Mouse (Mus musculus) megakaryocyte-erythroid progenitor cell, adult 5-6 weeks (primary cell): ENCODE measurements at regions not wholly inside any gene's neighbourhood (a gene's known extent, or its start where the extent isn't known, plus 50 kb on each side); places are given as distances from the start of the nearest gene placed in this dataset.

Experiments used
- ATAC-seq: replicated peaks from 2 replicates; pipeline ENCODE4 v1.8.0; 2016; ENCODE audit warnings: mild to moderate bottlenecking, inconsistent platforms; ENCODE audit not compliant: severe bottlenecking, poor library complexity, low FRiP score, low TSS enrichment

- no peak for ATAC-seq
Measured at GRCm38 (mm10) chr12:94674925-94675324, 1017.1 kb upstream of the Flrt2 start.

- no peak for ATAC-seq
Measured at GRCm38 (mm10) chr12:94691341-94692029, 1000.5 kb upstream of the Flrt2 start.

- no peak for ATAC-seq
Measured at GRCm38 (mm10) chr12:94731391-94731790, 960.6 kb upstream of the Flrt2 start.

GRCm38 (mm10) chr12:94733179-94733578 lies 958.8 kb upstream of the Flrt2 start:
- no peak for ATAC-seq

GRCm38 (mm10) chr12:94737263-94737662 lies 954.8 kb upstream of the Flrt2 start:
- ATAC-seq, result no peak

GRCm38 (mm10) chr12:94749747-94750515 lies 942.1 kb upstream of the Flrt2 start:
- ATAC-seq, result no peak

- ATAC-seq, result no peak
Measured at GRCm38 (mm10) chr12:94755754-94756153, 936.3 kb upstream of the Flrt2 start.

- no peak for ATAC-seq
Measured at GRCm38 (mm10) chr12:94795913-94796615, 896.0 kb upstream of the Flrt2 start.

GRCm38 (mm10) chr12:94804692-94805091 lies 887.3 kb upstream of the Flrt2 start:
- no peak for ATAC-seq

- ATAC-seq, result no peak
Measured at GRCm38 (mm10) chr12:94831400-94831799, 860.6 kb upstream of the Flrt2 start.

GRCm38 (mm10) chr12:94862720-94863119 lies 829.3 kb upstream of the Flrt2 start:
- no peak for ATAC-seq

GRCm38 (mm10) chr12:94910816-94911215 lies 781.2 kb upstream of the Flrt2 start:
- no peak for ATAC-seq

- ATAC-seq, result no peak
Measured at GRCm38 (mm10) chr12:94943067-94943466, 749.0 kb upstream of the Flrt2 start.
